Mouse (Mus musculus) embryonic fibroblast, embryonic 13.5 days (primary cell): ENCODE data around the gene Gpr45. TPM values are rescaled to one million over a fixed set of nuclear protein-coding genes. Genes with fewer than 3 reads are reported as not detected.

ENCODE experiments used
- H3K27ac ChIP-seq: 2 replicates; pipeline ENCODE4 v1.5.1; 2012; ENCODE audit warnings: low read length, control low read depth, inconsistent platforms; ENCODE audit not compliant: insufficient read depth
- H3K4me1 ChIP-seq: 2 replicates; pipeline ENCODE4 v1.6.1; 2011; ENCODE audit warnings: low read length; ENCODE audit not compliant: control insufficient read depth, insufficient read depth
- H3K4me3 ChIP-seq: 2 replicates; pipeline ENCODE4 v1.5.1; 2011; ENCODE audit warnings: mild to moderate bottlenecking, control low read depth, low read length; ENCODE audit not compliant: insufficient read depth
- CTCF ChIP-seq: IDR thresholded peaks from 2 replicates; pipeline ENCODE4 v1.5.1; 2011; ENCODE audit warnings: mild to moderate bottlenecking, control low read depth, low read length, moderate library complexity, borderline replicate concordance; ENCODE audit not compliant: insufficient read depth
- POLR2A ChIP-seq: IDR thresholded peaks from 2 replicates; pipeline ENCODE4 v1.6.1; 2011; ENCODE audit warnings: low read depth, mild to moderate bottlenecking, control low read depth, low read length, moderate library complexity
- polyA plus RNA-seq: library from polyadenylated mRNA; stranded (reverse); fragments of >200 nt; gene quantifications from 2 replicates; pipeline ENCODE4 v1.2.4, GENCODE M21; 2011; ENCODE audit warnings: low read depth; ENCODE audit not compliant: missing spikeins, insufficient read length

Gpr45 gene
- polyA plus RNA-seq, 1 experiment, result 1.8 TPM

- TF ChIP-seq CTCF (no peak), POLR2A (no peak)
Observed at GRCm38 (mm10) chr1:43078124-43078523, 125.5 kb downstream of the Gpr45 start.

GRCm38 (mm10) chr1:43082946-43083345 is 130.3 kb downstream of the Gpr45 start:
- no peak overlapping the region for H3K27ac ChIP-seq
- no peaks in the 10 kb centered on the region for H3K4me1 ChIP-seq
- no peak for TF ChIP-seq CTCF
- no peak for TF ChIP-seq POLR2A
- H3K4me3 ChIP-seq, result no peak overlapping the region

More at GRCm38 (mm10) chr1:43078124-43078523, 125.5 kb downstream of the Gpr45 start:
- Histone ChIP-seq H3K4me1 (no peaks in the 10 kb centered on the region), H3K27ac (no peak overlapping the region), H3K4me3 (no peak overlapping the region)

Other genes with a start within 250 kb of the Gpr45 start
- gene Mrps9, start 101.6 kb upstream of the Gpr45 start, polyA plus RNA-seq, result 30.9 and 33.4 TPM in 2 replicates
- gene Tgfbrap1, start 145.8 kb downstream of the Gpr45 start, polyA plus RNA-seq, result 15.1 and 15.5 TPM in 2 replicates
- gene AI597479, start 145.8 kb downstream of the Gpr45 start, polyA plus RNA-seq, result 16.7 and 18.9 TPM in 2 replicates
- 92.1 and 137 TPM in 2 replicates for gene Fhl2, start 244.1 kb downstream of the Gpr45 start, polyA plus RNA-seq